Mouse (Mus musculus) ES-Bruce4 (cell line): ENCODE data around the gene Sec24d. TPM values are rescaled to one million over a fixed set of nuclear protein-coding genes. Genes with fewer than 3 reads are reported as not detected.

Source experiments
- H3K27ac ChIP-seq: 2 replicates; pipeline ENCODE4 v1.5.1; 2012; ENCODE audit warnings: low read length, inconsistent platforms; ENCODE audit not compliant: insufficient read depth
- H3K27me3 ChIP-seq: 2 replicates; pipeline ENCODE4 v1.6.1; 2012; ENCODE audit warnings: mild to moderate bottlenecking, low read length, inconsistent platforms; ENCODE audit not compliant: control insufficient read depth, poor library complexity, insufficient read depth, severe bottlenecking
- H3K36me3 ChIP-seq: 2 replicates; pipeline ENCODE4 v1.6.1; 2012; ENCODE audit warnings: inconsistent platforms, mild to moderate bottlenecking, low read length, moderate library complexity; ENCODE audit not compliant: control insufficient read depth, poor library complexity, insufficient read depth, severe bottlenecking
- H3K4me1 ChIP-seq: one replicate; pipeline ENCODE4 v1.8.1; 2011; ENCODE audit warnings: low read length; ENCODE audit not compliant: control insufficient read depth, insufficient read depth
- H3K4me3 ChIP-seq: 2 replicates; pipeline ENCODE4 v1.5.1; 2011; ENCODE audit warnings: low read depth, mild to moderate bottlenecking, low read length
- H3K9ac ChIP-seq: 2 replicates; pipeline ENCODE4 v1.6.1; 2012; ENCODE audit warnings: low read depth, mild to moderate bottlenecking, inconsistent platforms; ENCODE audit not compliant: poor library complexity, severe bottlenecking
- H3K9me3 ChIP-seq: replicated peaks from 2 replicates; pipeline ENCODE4 v1.6.1; 2012; ENCODE audit warnings: mild to moderate bottlenecking, low read length, inconsistent platforms; ENCODE audit not compliant: control insufficient read depth, poor library complexity, insufficient read depth, severe bottlenecking
- CTCF ChIP-seq: IDR thresholded peaks from one replicate; pipeline ENCODE4 v1.8.1; 2011; ENCODE audit warnings: low read depth, low read length
- EP300 ChIP-seq: IDR thresholded peaks from 2 replicates; pipeline ENCODE4 v1.6.1; 2011; ENCODE audit warnings: low read depth, low read length; ENCODE audit not compliant: insufficient read depth
- POLR2A ChIP-seq: IDR thresholded peaks from one replicate; pipeline ENCODE4 v1.8.1; 2011; ENCODE audit warnings: low read length; ENCODE audit not compliant: insufficient read depth
- polyA plus RNA-seq: library from polyadenylated mRNA; stranded (reverse); fragments of >200 nt; gene quantifications from 2 replicates; pipeline ENCODE4 v1.2.4, GENCODE M21; 2011; ENCODE audit warnings: low read depth; ENCODE audit not compliant: missing spikeins, insufficient read depth, insufficient read length

Sec24d gene
- polyA plus RNA-seq, 1 experiment: 26.6 TPM

- Histone ChIP-seq H3K4me3 (no peak overlapping the region), H3K36me3 (peaks cover 3% of the 10 kb centered on the region; the same call in 1 of the 2 replicates), H3K9me3 (no peaks in the 10 kb centered on the region), H3K27me3 (no peaks in the 10 kb centered on the region), H3K27ac (no peak overlapping the region), H3K9ac (no peak overlapping the region), H3K4me1 (no peaks in the 10 kb centered on the region)
- TF ChIP-seq EP300: no peak
- no peak for TF ChIP-seq POLR2A
- no peak for TF ChIP-seq CTCF
These were observed 21.8 kb downstream of the Sec24d start for GRCm38 (mm10) chr3:123288856-123289570.

GRCm38 (mm10) chr3:123291670-123292069, 24.4 kb downstream of the Sec24d start:
- Histone ChIP-seq H3K27ac (no peak overlapping the region), H3K4me1 (peaks cover 2% of the 10 kb centered on the region), H3K4me3 (no peak overlapping the region), H3K27me3 (no peaks in the 10 kb centered on the region), H3K9ac (no peak overlapping the region), H3K36me3 (peaks cover 3% of the 10 kb centered on the region; the same call in 1 of the 2 replicates), H3K9me3 (no peaks in the 10 kb centered on the region)
- TF ChIP-seq POLR2A: no peak
- no peak for TF ChIP-seq CTCF
- no peak for TF ChIP-seq EP300

GRCm38 (mm10) chr3:123296654-123297053, 29.4 kb downstream of the Sec24d start:
- TF ChIP-seq CTCF (no peak), EP300 (no peak), POLR2A (no peak)
- H3K9ac ChIP-seq: no peak overlapping the region
- H3K9me3 ChIP-seq: no peaks in the 10 kb centered on the region
- H3K4me3 ChIP-seq: no peak overlapping the region
- peaks cover 3% of the 10 kb centered on the region for H3K4me1 ChIP-seq
- peak overlapping the region; percentile 25; the same call in 1 of the 2 replicates for H3K27ac ChIP-seq
- H3K36me3 ChIP-seq: no peaks in the 10 kb centered on the region; the same call in 1 of the 2 replicates
- H3K27me3 ChIP-seq: no peaks in the 10 kb centered on the region

- no peak overlapping the region for H3K27ac ChIP-seq
- H3K9me3 ChIP-seq: no peaks in the 10 kb centered on the region
- H3K4me3 ChIP-seq: no peak overlapping the region
- peaks cover 3% of the 10 kb centered on the region for H3K4me1 ChIP-seq
- no peak for TF ChIP-seq CTCF
- TF ChIP-seq EP300: no peak
- no peak for TF ChIP-seq POLR2A
- H3K36me3 ChIP-seq: no peaks in the 10 kb centered on the region; the same call in 1 of the 2 replicates
- no peaks in the 10 kb centered on the region for H3K27me3 ChIP-seq
- H3K9ac ChIP-seq: no peak overlapping the region
These were observed 31.0 kb downstream of the Sec24d start for GRCm38 (mm10) chr3:123298283-123298682.

GRCm38 (mm10) chr3:123301521-123301920, 34.3 kb downstream of the Sec24d start:
- H3K4me3 ChIP-seq: no peak overlapping the region

GRCm38 (mm10) chr3:123305611-123306010, 38.4 kb downstream of the Sec24d start:
- no peak for TF ChIP-seq POLR2A
- no peak for TF ChIP-seq CTCF
- TF ChIP-seq EP300: no peak
- Histone ChIP-seq H3K4me1 (no peaks in the 10 kb centered on the region), H3K36me3 (no peaks in the 10 kb centered on the region; the same call in 1 of the 2 replicates)

More at GRCm38 (mm10) chr3:123301521-123301920, 34.3 kb downstream of the Sec24d start:
- H3K36me3 ChIP-seq: no peaks in the 10 kb centered on the region; the same call in 1 of the 2 replicates
- peaks cover 3% of the 10 kb centered on the region for H3K4me1 ChIP-seq
- no peaks in the 10 kb centered on the region for H3K9me3 ChIP-seq
- H3K27me3 ChIP-seq: no peaks in the 10 kb centered on the region
- TF ChIP-seq EP300 (no peak), CTCF (no peak), POLR2A (no peak)
- no peak overlapping the region for H3K9ac ChIP-seq
- no peak overlapping the region for H3K27ac ChIP-seq

More at GRCm38 (mm10) chr3:123305611-123306010, 38.4 kb downstream of the Sec24d start:
- H3K9me3 ChIP-seq: peaks cover 4% of the 10 kb centered on the region; the same call in 1 of the 2 replicates
- no peak overlapping the region for H3K27ac ChIP-seq
- no peak overlapping the region for H3K9ac ChIP-seq
- H3K27me3 ChIP-seq: no peaks in the 10 kb centered on the region
- H3K4me3 ChIP-seq: no peak overlapping the region
